Mouse (Mus musculus): ENCODE results near the gene Pgd. TPM values are rescaled to one million over a fixed set of nuclear protein-coding genes. Genes with fewer than 3 reads are reported as not detected.
A peak's percentile ranks its signal among the peaks of the same experiment; 100 is the strongest.
"Not testable (repeated sequence)": the region's sequence is repeated elsewhere in the genome, so short reads cannot be mapped to it uniquely, and the experiment has no call there.

The Pgd gene
- polyA plus RNA-seq, 1 experiment from 2014 or later, result 51.3 TPM

DNA sequence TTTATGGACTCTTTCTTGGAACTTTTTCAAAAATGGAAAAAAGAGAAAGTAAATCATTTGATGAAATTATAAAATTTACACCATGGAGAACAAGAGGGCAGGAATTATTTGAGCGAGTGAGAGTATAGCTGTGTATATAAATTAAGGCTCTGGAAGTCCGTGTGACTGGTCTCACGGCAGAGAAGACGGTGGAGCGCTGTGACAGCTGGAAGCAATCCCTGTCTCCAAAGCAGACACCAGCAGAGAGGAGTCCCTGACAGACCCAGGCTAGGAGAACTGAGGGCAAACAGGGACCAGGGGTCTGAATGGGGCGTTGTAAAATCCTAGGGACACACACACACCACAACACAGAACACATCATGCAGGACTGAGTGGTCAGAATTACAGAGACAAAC lies 40.5 kb downstream of the Pgd start:
- H3K9ac ChIP-seq (ENCODE audit: low read length), result no peak overlapping the region
- 86% methylated on average over 6 of the region's 6 CpGs for WGBS
- H3K4me1 ChIP-seq (replicated peaks; ENCODE audit: control insufficient read depth, insufficient read depth, low read length), result no peaks in the 10 kb centered on the region
- ATAC-seq (replicated peaks; ENCODE audit: low FRiP score) (no peak), DNase-seq (ENCODE audit: low spot score) (no peak)
- H3K4me3 ChIP-seq (ENCODE audit: low read depth, low read length), result no peak overlapping the region
- peaks cover 4% of the 10 kb centered on the region; the same call in 1 of the 2 replicates for H3K36me3 ChIP-seq (ENCODE audit: control insufficient read depth, insufficient read depth, low read length)
- H3K27ac ChIP-seq (ENCODE audit: low read depth, low read length), result no peak overlapping the region
- no peaks in the 10 kb centered on the region for H3K27me3 ChIP-seq (ENCODE audit: control insufficient read depth, insufficient read depth, low read length)
- H3K9me3 ChIP-seq (ENCODE audit: control insufficient read depth, low read length), result no peaks in the 10 kb centered on the region
- H3K4me2 ChIP-seq (ENCODE audit: low read depth, low read length, severe bottlenecking), result no peak overlapping the region

DNA sequence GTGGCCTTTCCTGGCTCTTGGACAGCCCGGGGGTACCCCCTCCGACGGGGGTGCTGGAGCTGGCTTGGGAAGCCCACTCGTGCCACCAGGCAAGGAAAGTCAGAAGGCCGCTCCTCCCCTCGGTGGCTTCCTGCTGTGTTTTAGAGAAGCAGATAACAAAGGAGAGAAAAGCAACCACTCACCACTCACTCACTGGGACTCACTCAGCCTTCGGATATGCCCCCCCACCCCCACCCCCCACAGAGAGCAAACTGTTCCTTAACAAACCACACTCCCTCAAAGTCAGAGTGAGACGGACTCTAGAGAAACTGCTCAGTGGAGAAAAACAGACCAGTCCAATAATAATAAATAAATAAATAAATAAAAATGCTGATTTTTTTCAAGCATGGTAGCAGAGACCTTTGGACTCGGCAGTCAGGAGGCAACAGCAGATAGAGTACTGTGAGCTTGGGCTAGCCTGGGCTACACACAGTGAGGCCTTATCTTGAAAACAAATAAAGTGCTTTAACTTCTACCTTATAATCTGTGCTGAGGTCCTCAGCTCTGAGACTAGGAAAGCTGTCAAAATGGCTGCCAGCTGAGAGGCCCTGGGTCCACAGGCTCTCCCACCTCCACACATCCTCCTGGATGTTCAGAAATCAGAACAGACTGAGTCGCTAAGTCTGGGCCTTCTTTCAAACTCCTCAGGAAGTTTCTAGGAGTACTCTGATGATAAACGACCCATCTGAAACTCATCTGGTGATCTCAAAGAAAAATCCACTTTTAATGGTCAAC lies 41.0 kb downstream of the Pgd start:
- H3K4me3 ChIP-seq (ENCODE audit: low read depth, low read length), result no peak overlapping the region
- H3K36me3 ChIP-seq (ENCODE audit: control insufficient read depth, insufficient read depth, low read length), result peaks cover 4% of the 10 kb centered on the region; the same call in 1 of the 2 replicates
- no peak overlapping the region for H3K27ac ChIP-seq (ENCODE audit: low read depth, low read length)
- no peaks in the 10 kb centered on the region for H3K9me3 ChIP-seq (ENCODE audit: control insufficient read depth, low read length)
- no peaks in the 10 kb centered on the region for H3K27me3 ChIP-seq (ENCODE audit: control insufficient read depth, insufficient read depth, low read length)
- WGBS, result 57% methylated on average over 11 of the region's 11 CpGs
- ATAC-seq (replicated peaks; ENCODE audit: low FRiP score) (no peak), DNase-seq (ENCODE audit: low spot score) (no peak)
- H3K4me2 ChIP-seq (ENCODE audit: low read depth, low read length, severe bottlenecking), result no peak overlapping the region
- no peaks in the 10 kb centered on the region for H3K4me1 ChIP-seq (replicated peaks; ENCODE audit: control insufficient read depth, insufficient read depth, low read length)
- H3K9ac ChIP-seq (ENCODE audit: low read length), result no peak overlapping the region

GRCm38 (mm10) chr4:149123432-149123831 lies 43.1 kb downstream of the Pgd start:
- no peak overlapping the region for H3K27ac ChIP-seq (ENCODE audit: low read depth, low read length)
- no peaks in the 10 kb centered on the region for H3K9me3 ChIP-seq (ENCODE audit: control insufficient read depth, low read length)
- DNase-seq (ENCODE audit: low spot score) (no peak), ATAC-seq (replicated peaks; ENCODE audit: low FRiP score) (no peak)
- 58% methylated on average over 5 of the region's 5 CpGs for WGBS
- H3K9ac ChIP-seq (ENCODE audit: low read length), result no peak overlapping the region
- no peak overlapping the region for H3K4me3 ChIP-seq (ENCODE audit: low read depth, low read length)
- no peak overlapping the region for H3K4me2 ChIP-seq (ENCODE audit: low read depth, low read length, severe bottlenecking)
- H3K4me1 ChIP-seq (replicated peaks; ENCODE audit: control insufficient read depth, insufficient read depth, low read length), result no peaks in the 10 kb centered on the region
- no peaks in the 10 kb centered on the region for H3K27me3 ChIP-seq (ENCODE audit: control insufficient read depth, insufficient read depth, low read length)
- H3K36me3 ChIP-seq (ENCODE audit: control insufficient read depth, insufficient read depth, low read length), result peaks cover 1% of the 10 kb centered on the region; the same call in 1 of the 2 replicates

- H3K4me1 ChIP-seq (replicated peaks; ENCODE audit: control insufficient read depth, insufficient read depth, low read length); ATAC-seq (replicated peaks; ENCODE audit: low FRiP score); H3K4me2 ChIP-seq (ENCODE audit: low read depth, low read length, severe bottlenecking); H3K36me3 ChIP-seq (ENCODE audit: control insufficient read depth, insufficient read depth, low read length); H3K9ac ChIP-seq (ENCODE audit: low read length); H3K9me3 ChIP-seq (ENCODE audit: control insufficient read depth, low read length); H3K27me3 ChIP-seq (ENCODE audit: control insufficient read depth, insufficient read depth, low read length); H3K4me3 ChIP-seq (ENCODE audit: low read depth, low read length); DNase-seq (ENCODE audit: low spot score); H3K27ac ChIP-seq (ENCODE audit: low read depth, low read length): not testable (repeated sequence)
- 83% methylated on average over 12 of the region's 12 CpGs for WGBS
Measured at GRCm38 (mm10) chr4:149119978-149120562, 46.5 kb downstream of the Pgd start.

GRCm38 (mm10) chr4:149103875-149104561 lies 62.6 kb downstream of the Pgd start, which contains the start of gene Dffa:
Gene Dffa, plus strand, starts transcription at chr4:149104146.
- DNase-seq (ENCODE audit: low spot score) (peak; percentile 92), ATAC-seq (replicated peaks; ENCODE audit: low FRiP score) (peak; percentile 84)
- no peaks in the 10 kb centered on the region for H3K27me3 ChIP-seq (ENCODE audit: control insufficient read depth, insufficient read depth, low read length)
- H3K9ac ChIP-seq (ENCODE audit: low read length), result peak within 1 kb of the TSS; percentile 64
- no peak within 1 kb of the TSS for H3K27ac ChIP-seq (ENCODE audit: low read depth, low read length)
- WGBS, result under 1% methylated on average over 35 of the region's 35 CpGs
- H3K4me3 ChIP-seq (ENCODE audit: low read depth, low read length), result peak within 1 kb of the TSS; percentile 62
- peaks cover 7% of the 10 kb centered on the region; the same call in 1 of the 2 replicates for H3K4me1 ChIP-seq (replicated peaks; ENCODE audit: control insufficient read depth, insufficient read depth, low read length)
- H3K4me2 ChIP-seq (ENCODE audit: low read depth, low read length, severe bottlenecking), result peak within 1 kb of the TSS; percentile 79
- H3K9me3 ChIP-seq (ENCODE audit: control insufficient read depth, low read length), result no peaks in the 10 kb centered on the region
- H3K36me3 ChIP-seq (ENCODE audit: control insufficient read depth, insufficient read depth, low read length), result no peaks in the 10 kb centered on the region

GRCm38 (mm10) chr4:149101456-149101855 lies 65.1 kb downstream of the Pgd start:
- peaks cover 9% of the 10 kb centered on the region; the same call in 1 of the 2 replicates for H3K4me1 ChIP-seq (replicated peaks; ENCODE audit: control insufficient read depth, insufficient read depth, low read length)
- 92% methylated on average over 3 of the region's 3 CpGs for WGBS
- no peaks in the 10 kb centered on the region for H3K36me3 ChIP-seq (ENCODE audit: control insufficient read depth, insufficient read depth, low read length)
- no peak overlapping the region for H3K27ac ChIP-seq (ENCODE audit: low read depth, low read length)
- H3K27me3 ChIP-seq (ENCODE audit: control insufficient read depth, insufficient read depth, low read length), result no peaks in the 10 kb centered on the region
- DNase-seq (ENCODE audit: low spot score), result no peak
- no peaks in the 10 kb centered on the region for H3K9me3 ChIP-seq (ENCODE audit: control insufficient read depth, low read length)
- no peak overlapping the region for H3K9ac ChIP-seq (ENCODE audit: low read length)
- no peak overlapping the region for H3K4me2 ChIP-seq (ENCODE audit: low read depth, low read length, severe bottlenecking)
- ATAC-seq (replicated peaks; ENCODE audit: low FRiP score), result no peak
- H3K4me3 ChIP-seq (ENCODE audit: low read depth, low read length), result no peak overlapping the region

- H3K36me3 ChIP-seq (ENCODE audit: control insufficient read depth, insufficient read depth, low read length); ATAC-seq (replicated peaks; ENCODE audit: low FRiP score); H3K27ac ChIP-seq (ENCODE audit: low read depth, low read length); H3K4me2 ChIP-seq (ENCODE audit: low read depth, low read length, severe bottlenecking); H3K4me1 ChIP-seq (replicated peaks; ENCODE audit: control insufficient read depth, insufficient read depth, low read length); H3K27me3 ChIP-seq (ENCODE audit: control insufficient read depth, insufficient read depth, low read length); DNase-seq (ENCODE audit: low spot score); H3K4me3 ChIP-seq (ENCODE audit: low read depth, low read length); H3K9me3 ChIP-seq (ENCODE audit: control insufficient read depth, low read length); H3K9ac ChIP-seq (ENCODE audit: low read length): not testable (repeated sequence)
- 88% methylated on average over 12 of the region's 12 CpGs for WGBS
Measured at GRCm38 (mm10) chr4:149100449-149100848, 66.1 kb downstream of the Pgd start.

Data from forebrain, embryonic 11.5 days (tissue).